Mouse (Mus musculus): Measurements from ENCODE around the gene Zfp575. TPM values are rescaled to one million over a fixed set of nuclear protein-coding genes. Genes with fewer than 3 reads are reported as not detected.

Gene Zfp575
- polyA plus RNA-seq, 1 experiment from 2014 or later = 3.5 TPM

DNA sequence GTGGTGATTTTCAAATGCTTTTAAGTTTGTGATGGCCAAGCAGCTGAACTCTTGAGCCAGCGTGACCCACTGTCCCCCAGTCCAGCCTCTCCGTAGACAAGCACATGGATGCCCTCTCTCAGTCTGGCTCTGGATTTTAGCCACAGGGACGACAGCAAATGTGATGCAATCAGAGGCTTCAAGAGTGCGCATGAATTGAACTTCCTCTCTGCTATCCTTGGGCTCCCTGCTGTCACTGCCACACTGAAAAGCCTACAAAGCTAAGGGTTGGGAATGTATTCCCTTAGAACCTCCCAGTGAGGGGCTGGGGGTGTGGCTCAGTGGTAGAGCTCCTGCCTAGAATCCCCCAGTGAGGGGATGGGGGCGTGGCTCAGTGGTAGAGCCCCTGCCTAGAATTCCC is 48.7 kb downstream of the Zfp575 start:
- H3K4me2 ChIP-seq (ENCODE audit: low read depth, low read length) = no peak overlapping the region
- no peak overlapping the region for H3K27ac ChIP-seq (ENCODE audit: low read length)
- no peaks in the 10 kb centered on the region for H3K9me3 ChIP-seq (replicated peaks; ENCODE audit: control insufficient read depth, low read length)
- H3K27me3 ChIP-seq (ENCODE audit: control insufficient read depth, insufficient read depth, low read length) = no peaks in the 10 kb centered on the region
- H3K36me3 ChIP-seq (ENCODE audit: control insufficient read depth, insufficient read depth, low read length) = peaks cover 6% of the 10 kb centered on the region; the same call in 1 of the 2 replicates
- ATAC-seq (ENCODE audit: insufficient read depth, low FRiP score) = no peak
- H3K9ac ChIP-seq (ENCODE audit: low read length) = no peak overlapping the region
- H3K4me3 ChIP-seq (replicated peaks; ENCODE audit: low read length) = no peak overlapping the region
- no peaks in the 10 kb centered on the region for H3K4me1 ChIP-seq (ENCODE audit: control insufficient read depth, insufficient read depth, low read length)
- 79% methylated on average over 5 of the region's 5 CpGs for WGBS

DNA sequence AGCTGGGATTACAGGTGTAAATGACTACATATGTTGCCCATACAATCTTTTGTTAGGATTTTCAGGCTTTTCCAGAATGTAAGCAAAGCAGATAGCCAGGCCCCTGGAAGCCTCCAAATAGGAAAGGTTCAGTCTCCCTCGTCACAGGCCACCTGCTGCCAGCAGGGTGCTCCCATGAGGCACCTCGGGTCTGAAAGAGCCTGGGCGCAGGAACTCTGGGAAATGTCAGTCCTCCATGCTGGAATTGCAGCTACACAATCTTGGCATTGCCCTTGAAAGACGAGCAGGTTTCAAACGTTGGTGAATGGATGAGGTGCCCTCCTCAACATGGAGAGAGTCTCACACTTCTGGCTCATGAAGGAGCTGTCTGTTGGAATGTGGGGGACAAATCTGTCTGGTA is 49.3 kb downstream of the Zfp575 start:
- H3K36me3 ChIP-seq (ENCODE audit: control insufficient read depth, insufficient read depth, low read length) = peaks cover 8% of the 10 kb centered on the region; the same call in 1 of the 2 replicates
- H3K27me3 ChIP-seq (ENCODE audit: control insufficient read depth, insufficient read depth, low read length) = no peaks in the 10 kb centered on the region
- no peak overlapping the region for H3K9ac ChIP-seq (ENCODE audit: low read length)
- H3K4me2 ChIP-seq (ENCODE audit: low read depth, low read length) = no peak overlapping the region
- H3K4me1 ChIP-seq (ENCODE audit: control insufficient read depth, insufficient read depth, low read length) = no peaks in the 10 kb centered on the region
- no peak overlapping the region for H3K4me3 ChIP-seq (replicated peaks; ENCODE audit: low read length)
- H3K27ac ChIP-seq (ENCODE audit: low read length) = no peak overlapping the region
- no peak for ATAC-seq (ENCODE audit: insufficient read depth, low FRiP score)
- 41% methylated on average over 5 of the region's 5 CpGs for WGBS
- no peaks in the 10 kb centered on the region for H3K9me3 ChIP-seq (replicated peaks; ENCODE audit: control insufficient read depth, low read length)

- Histone ChIP-seq H3K4me3 (replicated peaks; ENCODE audit: low read length) (no peak overlapping the region), H3K27me3 (ENCODE audit: control insufficient read depth, insufficient read depth, low read length) (no peaks in the 10 kb centered on the region), H3K9me3 (replicated peaks; ENCODE audit: control insufficient read depth, low read length) (no peaks in the 10 kb centered on the region), H3K36me3 (ENCODE audit: control insufficient read depth, insufficient read depth, low read length) (peaks cover 11% of the 10 kb centered on the region; the same call in 1 of the 2 replicates), H3K9ac (ENCODE audit: low read length) (no peak overlapping the region), H3K4me1 (ENCODE audit: control insufficient read depth, insufficient read depth, low read length) (0 out of 2 replicates have a peak, but pooled peaks cover under 1% of the 10 kb centered on the region), H3K4me2 (ENCODE audit: low read depth, low read length) (no peak overlapping the region), H3K27ac (ENCODE audit: low read length) (no peak overlapping the region)
- no peak for ATAC-seq (ENCODE audit: insufficient read depth, low FRiP score)
- WGBS = 72% methylated on average over 5 of the region's 5 CpGs
Observed at GRCm38 (mm10) chr7:24537591-24537990, 49.9 kb downstream of the Zfp575 start.

- Histone ChIP-seq H3K4me3 (replicated peaks; ENCODE audit: low read length) (no peak overlapping the region), H3K27me3 (ENCODE audit: control insufficient read depth, insufficient read depth, low read length) (no peaks in the 10 kb centered on the region), H3K4me2 (ENCODE audit: low read depth, low read length) (no peak overlapping the region), H3K9ac (ENCODE audit: low read length) (no peak overlapping the region), H3K27ac (ENCODE audit: low read length) (no peak overlapping the region), H3K4me1 (ENCODE audit: control insufficient read depth, insufficient read depth, low read length) (peaks cover 5% of the 10 kb centered on the region), H3K36me3 (ENCODE audit: control insufficient read depth, insufficient read depth, low read length) (peaks cover 11% of the 10 kb centered on the region; the same call in 1 of the 2 replicates), H3K9me3 (replicated peaks; ENCODE audit: control insufficient read depth, low read length) (no peaks in the 10 kb centered on the region)
- ATAC-seq (ENCODE audit: insufficient read depth, low FRiP score) = no peak
- WGBS = 79% methylated on average over 4 of the region's 4 CpGs
Observed at GRCm38 (mm10) chr7:24537081-24537480, 50.4 kb downstream of the Zfp575 start.

GRCm38 (mm10) chr7:24534301-24534700 is 53.1 kb downstream of the Zfp575 start:
- Histone ChIP-seq H3K9me3 (replicated peaks; ENCODE audit: control insufficient read depth, low read length) (no peaks in the 10 kb centered on the region), H3K4me3 (replicated peaks; ENCODE audit: low read length) (no peak overlapping the region), H3K36me3 (ENCODE audit: control insufficient read depth, insufficient read depth, low read length) (peaks cover 11% of the 10 kb centered on the region; the same call in 1 of the 2 replicates), H3K27me3 (ENCODE audit: control insufficient read depth, insufficient read depth, low read length) (no peaks in the 10 kb centered on the region), H3K9ac (ENCODE audit: low read length) (no peak overlapping the region), H3K4me1 (ENCODE audit: control insufficient read depth, insufficient read depth, low read length) (peaks cover 14% of the 10 kb centered on the region), H3K27ac (ENCODE audit: low read length) (no peak overlapping the region), H3K4me2 (ENCODE audit: low read depth, low read length) (no peak overlapping the region)
- ATAC-seq (ENCODE audit: insufficient read depth, low FRiP score) = no peak
- 56% methylated on average over 19 of the region's 19 CpGs for WGBS

Other genes with a start within 250 kb of the Zfp575 start
- gene Lypd5, start 238.4 kb downstream of the Zfp575 start, polyA plus RNA-seq (2015; fragmentation: Nextera tagmentation; extraction: Ambion mirVana) = 11.6 and 36.4 TPM in 2 replicates
- 7.4 and 8.5 TPM in 2 replicates for gene Kcnn4, start 217.4 kb downstream of the Zfp575 start, polyA plus RNA-seq (2015; fragmentation: Nextera tagmentation; extraction: Ambion mirVana)
- gene Smg9, start 188.0 kb downstream of the Zfp575 start, polyA plus RNA-seq (2015; fragmentation: Nextera tagmentation; extraction: Ambion mirVana) = 19.5 and 21.3 TPM in 2 replicates
- gene Irgc1, start 135.3 kb downstream of the Zfp575 start, polyA plus RNA-seq (2015; fragmentation: Nextera tagmentation; extraction: Ambion mirVana) = 0.17 and 0.26 TPM in 2 replicates
- gene Plaur, start 125.2 kb downstream of the Zfp575 start, polyA plus RNA-seq (2015; fragmentation: Nextera tagmentation; extraction: Ambion mirVana) = 13.3 and 15.4 TPM in 2 replicates
- gene Cadm4, start 105.6 kb downstream of the Zfp575 start, polyA plus RNA-seq (2015; fragmentation: Nextera tagmentation; extraction: Ambion mirVana) = 4.4 TPM in 2 replicates
- gene Zfp428, start 80.6 kb downstream of the Zfp575 start, polyA plus RNA-seq (2015; fragmentation: Nextera tagmentation; extraction: Ambion mirVana) = 22.3 and 24.6 TPM in 2 replicates
- 0.19 and 0.30 TPM in 2 replicates for gene AC161166.1, start 75.2 kb downstream of the Zfp575 start, polyA plus RNA-seq (2015; fragmentation: Nextera tagmentation; extraction: Ambion mirVana)
- 5.5 and 5.6 TPM in 2 replicates for gene Irgq, start 57.0 kb downstream of the Zfp575 start, polyA plus RNA-seq (2015; fragmentation: Nextera tagmentation; extraction: Ambion mirVana)
- gene Pinlyp, start 41.5 kb downstream of the Zfp575 start, polyA plus RNA-seq (2015; fragmentation: Nextera tagmentation; extraction: Ambion mirVana) = 16.4 and 26.0 TPM in 2 replicates
- 91.4 and 114 TPM in 2 replicates for gene Xrcc1, start 41.4 kb downstream of the Zfp575 start, polyA plus RNA-seq (2015; fragmentation: Nextera tagmentation; extraction: Ambion mirVana)
- gene Ethe1, start 98 bp downstream of the Zfp575 start, polyA plus RNA-seq (2015; fragmentation: Nextera tagmentation; extraction: Ambion mirVana) = 35.6 and 43.4 TPM in 2 replicates
- gene Phldb3, start 23.1 kb upstream of the Zfp575 start, polyA plus RNA-seq (2015; fragmentation: Nextera tagmentation; extraction: Ambion mirVana) = 0.70 and 0.72 TPM in 2 replicates
- gene Lypd3, start 48.9 kb upstream of the Zfp575 start, polyA plus RNA-seq (2015; fragmentation: Nextera tagmentation; extraction: Ambion mirVana) = 95.4 and 131 TPM in 2 replicates
- not detected in 2 replicates for gene Tex101, start 89.0 kb upstream of the Zfp575 start, polyA plus RNA-seq (2015; fragmentation: Nextera tagmentation; extraction: Ambion mirVana)
- not detected in 2 replicates for gene BC049730, start 121.6 kb upstream of the Zfp575 start, polyA plus RNA-seq (2015; fragmentation: Nextera tagmentation; extraction: Ambion mirVana)
- not detected in 2 replicates for gene Gm4763, start 139.3 kb upstream of the Zfp575 start, polyA plus RNA-seq (2015; fragmentation: Nextera tagmentation; extraction: Ambion mirVana)
- gene Cd177, start 172.7 kb upstream of the Zfp575 start, polyA plus RNA-seq (2015; fragmentation: Nextera tagmentation; extraction: Ambion mirVana) = 5.2 and 6.8 TPM in 2 replicates
- 1.2 and 1.4 TPM in 2 replicates for gene Ceacam10, start 189.6 kb upstream of the Zfp575 start, polyA plus RNA-seq (2015; fragmentation: Nextera tagmentation; extraction: Ambion mirVana)